Mouse (Mus musculus): Measurements from ENCODE around the gene Impdh1.

Gene Impdh1

DNA sequence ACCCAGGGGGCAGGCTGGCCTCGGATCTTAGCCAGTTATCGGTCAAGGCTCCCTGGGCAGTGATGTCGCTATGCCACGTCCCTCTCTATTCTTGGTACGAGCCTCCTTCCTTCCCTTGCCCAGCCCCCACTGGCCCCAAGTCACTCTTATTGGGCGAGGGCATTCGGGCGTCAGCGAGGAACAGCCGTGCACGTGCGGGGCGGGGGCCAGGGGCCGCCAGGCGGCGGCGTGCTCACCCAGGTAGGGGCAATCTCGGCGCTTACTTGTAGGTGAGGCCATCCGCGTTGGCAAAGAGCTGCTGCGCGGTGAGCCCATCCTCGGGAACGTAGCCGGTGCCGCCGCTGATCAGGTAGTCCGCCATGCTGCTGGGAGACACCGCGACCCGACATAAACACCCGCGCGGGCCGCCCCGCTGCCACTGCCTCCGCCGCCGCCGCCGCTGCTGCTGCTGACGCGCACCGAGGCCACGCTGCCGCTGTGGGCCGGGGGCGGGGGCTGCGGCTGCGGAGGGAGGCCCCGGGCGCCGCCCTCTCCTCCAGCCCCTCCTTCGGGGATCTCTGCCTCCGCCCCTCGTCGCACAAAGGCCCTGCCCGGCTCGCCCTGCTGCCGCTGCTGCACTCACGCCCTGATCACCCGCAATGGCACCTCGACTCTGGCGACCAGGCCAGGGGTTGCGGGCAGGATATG lies 4.2 kb downstream of the Impdh1 start:
- peak; percentile 80 for DNase-seq

- no peak for DNase-seq
Observed at GRCm38 (mm10) chr6:29211146-29211545, 5.0 kb downstream of the Impdh1 start.

- DNase-seq: no peak
Observed at GRCm38 (mm10) chr6:29210231-29210936, 5.8 kb downstream of the Impdh1 start.

DNA sequence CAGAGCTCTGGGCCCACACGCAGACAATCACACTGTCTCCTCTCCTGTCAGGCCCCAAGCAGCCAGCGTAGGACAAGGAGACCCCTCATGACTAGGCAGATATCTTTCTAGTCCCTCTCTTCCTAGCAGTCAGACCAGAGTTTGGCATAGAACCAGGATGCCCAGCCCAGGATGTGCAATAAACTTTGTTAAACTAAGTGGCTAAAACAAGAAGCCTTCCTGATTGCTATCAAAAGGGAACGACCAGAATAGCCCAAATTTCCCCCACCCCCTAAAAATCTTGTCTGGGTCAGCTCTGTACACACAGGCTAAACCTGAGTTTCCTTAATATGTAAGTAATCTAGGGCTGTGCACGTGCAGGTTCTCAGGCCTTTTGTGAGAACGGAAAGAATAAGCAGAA lies 8.0 kb downstream of the Impdh1 start:
- DNase-seq: no peak

- DNase-seq: no peak
Observed at GRCm38 (mm10) chr6:29207017-29207416, 9.1 kb downstream of the Impdh1 start.

DNA sequence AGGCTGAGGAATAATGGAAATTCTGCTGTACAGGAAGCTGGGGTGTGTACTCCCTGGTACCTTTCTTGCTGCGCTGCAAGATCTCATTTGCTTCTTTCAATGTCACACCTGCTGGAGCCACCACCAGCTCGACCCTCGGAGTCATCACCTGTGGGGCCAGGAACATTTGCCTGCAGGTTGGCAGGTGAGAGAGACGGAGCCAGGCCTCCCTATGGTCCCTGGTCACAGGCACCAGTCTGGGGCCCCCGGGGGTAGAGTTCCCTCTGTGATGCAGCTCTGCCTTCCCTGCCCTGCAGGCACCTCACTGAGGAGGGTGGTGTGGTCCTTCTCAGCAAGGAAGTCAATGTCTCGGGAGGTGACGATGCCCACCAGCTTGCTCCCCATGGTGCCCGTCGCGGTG lies 10.2 kb downstream of the Impdh1 start:
- no peak for DNase-seq

DNA sequence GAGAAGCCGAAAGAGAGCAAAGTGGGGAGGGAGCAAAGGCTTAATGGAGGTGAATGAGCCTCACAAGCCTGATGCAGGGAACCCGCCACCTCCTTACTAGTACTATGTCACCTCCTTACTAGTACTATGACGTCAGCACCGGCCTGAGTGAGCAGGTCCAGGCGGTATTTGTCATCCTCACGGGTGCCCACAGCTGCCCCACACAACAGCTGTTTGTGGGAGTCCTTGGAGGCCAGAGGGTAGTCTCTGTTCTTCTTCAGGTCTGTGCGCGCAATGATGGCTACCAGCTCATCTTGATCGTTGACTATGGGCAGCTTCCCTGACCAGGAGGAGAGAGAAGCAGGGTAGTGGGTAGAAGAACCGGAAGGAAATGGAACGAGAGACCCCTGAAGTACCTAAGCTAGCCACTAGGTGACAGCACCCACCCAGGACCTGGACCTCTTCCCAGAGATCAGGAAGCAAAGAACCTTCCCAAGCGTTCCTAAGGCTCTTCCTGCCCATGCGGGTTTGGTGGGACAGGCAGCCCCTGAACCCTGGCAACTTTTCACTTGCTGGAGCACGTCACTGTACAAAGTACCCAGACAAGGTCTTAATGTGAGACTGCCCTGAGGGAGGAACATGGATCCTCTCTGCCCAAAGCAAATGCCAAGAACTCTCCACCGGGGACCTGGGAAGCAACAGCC lies 11.1 kb downstream of the Impdh1 start:
- DNase-seq: peak; percentile 74

- DNase-seq: no peak
Observed at GRCm38 (mm10) chr6:29203861-29204585, 12.1 kb downstream of the Impdh1 start.

DNA sequence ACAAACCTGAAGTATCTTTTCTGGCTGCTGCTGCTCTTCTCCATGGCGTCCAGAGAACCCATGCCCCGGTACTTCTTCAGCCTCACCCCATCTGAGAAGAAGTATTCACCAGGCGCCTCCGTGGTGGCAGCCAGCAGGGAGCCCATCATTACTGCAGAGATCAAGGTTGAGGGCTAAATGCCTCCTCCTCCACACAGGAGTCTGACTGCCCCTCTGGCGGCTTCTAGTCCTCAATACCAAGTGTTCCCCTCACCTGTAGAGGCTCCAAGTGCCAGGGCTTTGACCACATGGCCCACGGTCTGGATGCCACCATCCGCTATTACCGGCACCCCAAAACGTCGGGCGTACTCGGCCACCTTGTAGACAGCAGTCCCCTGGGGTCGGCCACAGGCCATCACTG lies 13.1 kb downstream of the Impdh1 start:
- no peak for DNase-seq

DNA sequence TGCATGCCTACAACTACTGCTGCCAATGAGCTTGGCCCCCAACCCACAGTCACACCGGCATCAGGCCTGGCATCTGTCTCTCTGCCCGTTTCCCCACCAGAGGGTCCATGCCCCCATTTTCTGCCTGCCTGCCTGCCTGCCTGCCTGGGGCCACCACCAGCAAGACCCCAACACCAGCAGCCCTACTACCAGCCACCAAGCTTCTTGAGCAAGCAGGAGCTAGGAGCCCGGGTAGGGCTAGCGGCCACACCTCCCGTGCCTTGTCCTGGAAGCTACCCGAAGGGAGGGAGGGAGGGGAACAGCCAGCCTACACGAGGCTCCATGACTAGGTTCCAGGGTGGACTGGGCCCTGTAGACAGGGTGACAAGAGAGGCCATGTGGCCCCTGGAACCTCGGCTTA lies 14.2 kb downstream of the Impdh1 start:
- DNase-seq: no peak

GRCm38 (mm10) chr6:29201341-29201740 lies 14.8 kb downstream of the Impdh1 start:
- DNase-seq: no peak

- no peak for DNase-seq
Observed at GRCm38 (mm10) chr6:29200496-29200895, 15.7 kb downstream of the Impdh1 start.

DNA sequence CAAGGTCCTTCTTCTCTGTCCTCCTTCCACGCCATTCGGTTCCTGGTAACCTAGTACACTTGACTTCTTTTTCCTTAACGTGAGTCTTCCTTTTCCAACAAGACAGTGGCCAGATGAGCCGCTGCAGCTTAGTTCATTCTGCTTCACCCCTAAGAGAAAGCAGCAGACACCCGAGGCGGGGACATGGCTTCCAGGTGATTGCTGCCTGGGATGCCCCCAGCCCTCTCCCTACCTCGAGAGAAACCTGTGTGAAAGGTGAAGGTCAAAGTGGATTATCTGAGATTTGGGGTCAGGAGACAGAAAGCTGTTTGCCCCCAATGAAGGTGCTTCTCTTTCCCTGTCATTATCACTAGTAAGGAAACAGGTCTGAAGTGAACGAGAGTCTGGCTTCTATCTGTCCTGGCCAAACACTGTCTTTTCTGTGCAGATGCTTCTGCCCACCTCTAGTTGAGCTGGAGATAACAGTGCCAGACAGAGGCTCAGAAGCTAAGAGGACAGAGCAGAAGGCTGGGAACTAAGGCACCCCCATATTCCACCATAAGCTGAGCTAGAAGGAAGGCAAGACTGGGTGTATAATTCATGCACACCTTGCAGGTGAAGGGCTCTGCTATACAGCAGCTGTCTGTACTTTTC lies 16.8 kb downstream of the Impdh1 start:
- DNase-seq: no peak

DNA sequence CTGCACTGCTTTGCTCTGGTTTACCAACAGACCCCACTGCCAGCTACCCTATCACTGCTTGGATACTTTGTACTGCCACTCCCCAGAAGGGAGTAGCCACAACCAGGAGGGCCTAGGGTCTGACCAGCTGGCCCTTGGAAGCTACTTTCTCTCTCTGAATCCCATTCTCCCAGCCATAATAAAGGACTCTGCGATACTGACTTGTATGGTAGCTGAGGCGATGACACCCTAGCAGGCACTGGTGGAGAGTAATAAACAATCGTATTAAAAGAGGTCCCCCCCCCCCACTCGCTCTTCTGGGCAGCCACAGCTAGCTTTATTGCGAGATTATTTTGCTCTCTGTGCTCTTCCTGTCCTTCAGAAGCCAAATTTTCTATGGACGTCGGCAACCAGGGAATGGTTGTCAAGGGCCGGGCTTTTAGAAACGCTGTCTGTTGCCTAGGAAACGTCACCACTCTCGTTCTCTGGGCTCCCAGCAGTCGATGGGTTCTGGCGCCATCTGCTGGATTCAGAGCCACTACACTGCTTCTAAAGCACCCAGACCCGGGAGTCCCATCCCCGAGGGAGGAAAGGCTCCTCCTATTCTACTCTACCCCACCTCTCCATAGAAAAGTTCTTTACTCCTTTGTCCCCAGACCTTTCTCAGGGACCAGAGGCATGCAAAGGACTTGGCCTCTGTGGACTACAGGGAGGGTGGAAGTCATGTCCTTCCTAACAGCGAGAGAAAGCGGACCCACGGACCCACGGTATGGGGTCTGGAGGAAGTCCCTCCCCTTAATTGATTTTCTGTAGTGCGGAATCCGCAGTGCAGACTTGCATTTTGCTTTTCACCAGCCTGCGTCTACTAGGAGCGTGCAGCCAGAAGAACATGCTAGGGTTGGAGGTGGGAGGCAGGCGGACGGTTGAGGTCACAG lies 17.6 kb downstream of the Impdh1 start:
- peak; percentile 91 for DNase-seq

- DNase-seq: no peak
Observed at GRCm38 (mm10) chr6:29195846-29196698, 20.1 kb downstream of the Impdh1 start.

DNA sequence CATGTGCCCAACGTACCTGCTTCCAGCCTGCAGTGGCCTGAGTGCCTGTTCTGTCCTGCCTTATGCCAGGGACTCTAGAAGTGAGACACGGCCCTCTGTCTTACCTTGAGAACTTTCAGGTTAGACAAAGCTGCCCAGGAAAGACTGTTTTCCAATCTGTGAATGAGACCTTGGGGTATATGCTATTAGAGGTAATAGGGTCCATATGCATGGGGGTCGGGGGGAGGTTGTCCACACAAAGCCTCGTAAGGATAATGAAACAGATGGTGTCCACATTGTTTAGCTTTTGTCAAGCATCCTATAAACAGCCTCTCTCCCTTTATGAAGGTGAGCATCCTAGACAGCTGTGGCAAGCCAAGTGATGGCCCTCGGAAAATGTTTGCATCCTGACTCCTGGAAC lies 21.0 kb downstream of the Impdh1 start:
- DNase-seq: no peak

- DNase-seq: no peak
Observed at GRCm38 (mm10) chr6:29193961-29194750, 22.0 kb downstream of the Impdh1 start.

DNA sequence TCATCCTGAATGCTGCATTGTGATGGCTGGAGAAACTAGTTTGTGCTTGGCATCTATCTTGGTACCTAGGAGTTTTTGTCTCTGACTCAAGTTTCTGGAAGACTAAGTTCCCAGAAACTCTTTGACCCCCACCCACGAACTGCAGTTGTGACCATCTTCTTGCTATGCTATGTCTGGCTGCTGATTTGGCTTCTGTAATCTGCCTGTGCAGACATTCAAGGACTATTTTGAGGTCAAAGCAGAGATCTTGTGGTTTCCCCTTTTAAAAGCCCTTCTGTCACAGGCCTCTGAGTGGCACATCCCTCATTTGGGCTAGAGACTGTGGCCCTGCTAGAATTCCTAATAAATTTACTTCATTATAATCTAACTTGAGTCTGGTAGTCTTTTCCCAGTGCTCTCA lies 28.2 kb downstream of the Impdh1 start:
- no peak for DNase-seq

DNA sequence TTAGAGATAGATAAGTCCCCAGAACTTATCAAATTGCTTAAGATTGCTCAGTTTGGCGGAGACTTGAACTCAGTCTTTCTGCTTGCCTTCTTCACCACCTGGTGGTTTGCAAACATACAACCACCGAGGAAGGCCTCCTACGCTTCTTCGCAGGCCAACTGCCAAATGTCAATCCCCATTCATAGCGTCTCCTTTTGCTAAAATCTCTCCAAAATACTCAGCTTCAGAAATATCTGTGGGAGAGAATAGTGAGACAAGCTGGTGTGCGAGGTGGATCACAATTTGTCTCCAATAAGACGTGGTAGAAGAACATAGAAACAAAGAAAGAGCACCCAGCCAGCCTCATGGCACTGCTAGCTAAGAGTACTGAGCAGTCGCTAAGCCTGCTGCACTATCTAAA lies 36.3 kb downstream of the Impdh1 start:
- DNase-seq: no peak
